Mouse (Mus musculus): ENCODE data around the gene Tmem167. TPM values are rescaled to one million over a fixed set of nuclear protein-coding genes. Genes with fewer than 3 reads are reported as not detected.

Tmem167 gene
- polyA plus RNA-seq, 1 experiment from 2014 or later: 50.0 TPM

DNA sequence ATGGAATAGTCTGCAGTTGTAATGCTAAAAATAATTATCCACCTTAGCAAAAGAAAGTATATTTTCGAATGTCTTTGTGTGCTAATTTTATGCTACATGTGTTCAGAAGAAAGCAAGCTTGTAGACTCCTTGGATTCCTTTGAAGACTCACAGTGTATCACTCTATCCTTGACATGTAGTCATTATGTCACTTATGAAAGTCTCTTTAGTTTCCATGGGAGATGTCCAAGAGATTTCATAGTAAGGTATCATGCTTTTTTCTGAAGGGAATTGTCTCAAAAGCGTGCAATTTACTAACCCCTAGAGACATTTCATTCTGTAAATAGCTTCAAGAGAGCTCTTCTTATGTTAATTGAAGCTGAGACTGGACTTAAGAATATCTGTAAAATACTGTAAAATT, 97.8 kb downstream of the Tmem167 start:
- H3K36me3 ChIP-seq: no peaks in the 10 kb centered on the region
- no peaks in the 10 kb centered on the region for H3K27me3 ChIP-seq (replicated peaks)
- no peak overlapping the region for H3K4me2 ChIP-seq
- 76% methylated on average over 2 of the region's 2 CpGs for whole genome bisulfite sequencing
- H3K27ac ChIP-seq (ENCODE audit: poor library complexity, severe bottlenecking): no peak overlapping the region
- H3K4me1 ChIP-seq (replicated peaks): no peaks in the 10 kb centered on the region
- H3K9ac ChIP-seq: no peak overlapping the region
- no peak for ATAC-seq (ENCODE audit: insufficient number of reproducible peaks, low FRiP score)
- H3K4me3 ChIP-seq: no peak overlapping the region
- no peaks in the 10 kb centered on the region for H3K9me3 ChIP-seq (replicated peaks)

DNA sequence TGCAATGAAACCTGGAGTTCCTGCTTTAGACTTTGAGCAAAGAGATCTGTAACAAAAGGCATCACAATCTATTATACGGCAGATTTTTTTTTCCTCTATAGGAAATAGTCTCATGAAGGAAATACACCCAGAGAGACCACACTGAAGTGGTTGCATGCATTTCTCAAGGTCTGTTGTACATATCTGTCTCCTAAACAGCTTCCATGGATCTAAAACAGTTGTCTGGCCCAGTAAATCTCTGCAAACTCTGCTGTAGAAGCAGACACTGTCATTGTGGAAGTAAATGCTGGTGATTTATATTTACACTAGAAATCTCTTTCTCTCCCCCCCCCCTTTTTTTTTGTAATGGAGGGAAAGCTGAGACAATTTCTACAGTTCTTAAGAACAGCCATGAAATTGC, 99.1 kb downstream of the Tmem167 start:
- H3K4me2 ChIP-seq: no peak overlapping the region
- no peak overlapping the region for H3K27ac ChIP-seq (ENCODE audit: poor library complexity, severe bottlenecking)
- WGBS: 70% methylated on average over 1 of the region's 1 CpGs
- no peaks in the 10 kb centered on the region for H3K4me1 ChIP-seq (replicated peaks)
- H3K9ac ChIP-seq: no peak overlapping the region
- H3K27me3 ChIP-seq (replicated peaks): no peaks in the 10 kb centered on the region
- no peaks in the 10 kb centered on the region for H3K36me3 ChIP-seq
- no peaks in the 10 kb centered on the region for H3K9me3 ChIP-seq (replicated peaks)
- no peak for ATAC-seq (ENCODE audit: insufficient number of reproducible peaks, low FRiP score)
- no peak overlapping the region for H3K4me3 ChIP-seq

DNA sequence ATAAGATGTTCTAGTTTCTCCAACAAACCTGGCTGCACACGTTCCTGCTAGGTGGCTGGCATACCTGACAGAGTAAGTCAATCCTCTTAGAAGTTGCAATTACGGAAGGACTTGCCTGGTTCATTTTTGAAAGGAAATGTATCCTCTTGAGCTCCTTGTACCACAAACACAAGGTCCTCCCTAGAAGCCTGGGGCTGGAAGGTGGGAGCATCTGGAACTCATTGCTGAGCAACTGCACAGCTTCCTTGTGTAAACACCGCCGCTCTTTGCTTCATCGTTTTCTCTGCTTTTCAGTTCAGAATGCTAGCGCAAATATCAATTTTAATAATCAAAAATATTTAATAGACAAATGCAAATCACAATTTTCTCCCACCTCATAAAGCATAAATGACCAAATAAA, 102.9 kb downstream of the Tmem167 start:
- Histone ChIP-seq H3K27me3 (replicated peaks) (no peaks in the 10 kb centered on the region), H3K4me1 (replicated peaks) (no peaks in the 10 kb centered on the region), H3K4me3 (no peak overlapping the region), H3K27ac (ENCODE audit: poor library complexity, severe bottlenecking) (no peak overlapping the region), H3K9me3 (replicated peaks) (no peaks in the 10 kb centered on the region), H3K4me2 (no peak overlapping the region), H3K36me3 (no peaks in the 10 kb centered on the region), H3K9ac (no peak overlapping the region)
- 64% methylated on average over 6 of the region's 6 CpGs for WGBS
- ATAC-seq (ENCODE audit: insufficient number of reproducible peaks, low FRiP score): no peak

Other genes with a start within 250 kb of the Tmem167 start
- gene Xrcc4, start 485 bp downstream of the Tmem167 start, polyA plus RNA-seq (2016; fragmentation: Nextera tagmentation; extraction: Ambion mirVana): 17.0 and 17.5 TPM in 2 replicates